Mouse (Mus musculus) liver, adult (tissue): Measurements from ENCODE around the gene Alg14.

Experiments used
- GATA4 ChIP-seq: IDR thresholded peaks from 2 replicates; pipeline ENCODE4 v1.6.1; 2014; ENCODE audit warnings: mild to moderate bottlenecking, low read length; ENCODE audit not compliant: insufficient replicate concordance

Alg14 gene

DNA sequence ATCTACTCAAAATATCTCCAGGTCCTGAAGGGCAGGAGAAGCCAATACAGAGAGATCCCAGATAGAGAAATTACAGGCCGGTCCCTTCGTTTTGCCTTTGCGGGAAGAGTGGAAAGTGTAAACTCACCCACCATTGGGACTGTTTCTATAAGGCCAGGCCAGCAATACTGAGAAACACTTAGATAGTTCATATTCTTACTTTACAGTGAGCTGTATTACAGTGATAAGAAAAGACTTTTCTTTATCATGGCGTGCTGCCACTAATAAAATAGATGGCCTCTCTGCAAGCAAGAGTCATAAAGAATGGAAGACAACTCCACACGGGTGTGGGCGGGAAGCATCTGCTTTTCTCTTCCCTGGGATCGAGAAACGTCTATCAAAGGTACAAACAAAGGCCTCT is 97.8 kb downstream of the Alg14 start:
- no peak for TF ChIP-seq GATA4

DNA sequence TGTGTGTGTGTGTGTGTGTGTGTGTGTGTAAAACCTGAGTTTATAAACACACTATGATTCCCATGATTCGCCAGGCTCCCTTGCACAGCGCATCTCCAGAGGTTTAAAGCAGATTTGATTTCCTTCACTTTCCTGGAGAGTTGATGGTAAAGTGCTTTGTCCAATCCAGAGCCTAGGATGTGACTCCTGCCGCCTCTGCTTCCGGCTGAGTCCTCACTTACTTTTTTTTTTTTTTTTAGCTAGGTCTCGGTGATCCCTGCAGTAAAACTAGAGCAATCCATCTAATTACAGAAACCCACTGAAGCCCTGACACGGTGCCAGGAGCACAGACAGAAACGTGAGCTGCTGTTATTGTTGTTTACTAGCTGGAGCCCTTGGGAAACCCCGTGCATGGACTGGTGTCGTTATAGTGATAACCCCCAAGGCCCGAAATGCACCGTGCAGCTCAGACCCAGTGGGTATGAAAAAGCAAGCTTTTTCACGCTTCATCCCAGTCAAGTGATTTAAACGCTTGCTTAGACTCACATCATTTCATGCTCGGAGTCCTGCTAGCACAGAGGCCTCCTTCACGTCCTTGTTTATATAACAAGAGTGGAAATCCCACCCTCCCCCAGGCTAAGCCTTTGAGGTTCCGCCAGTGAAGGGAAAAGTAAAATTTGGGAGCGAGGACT is 98.4 kb downstream of the Alg14 start:
- no peak for TF ChIP-seq GATA4

DNA sequence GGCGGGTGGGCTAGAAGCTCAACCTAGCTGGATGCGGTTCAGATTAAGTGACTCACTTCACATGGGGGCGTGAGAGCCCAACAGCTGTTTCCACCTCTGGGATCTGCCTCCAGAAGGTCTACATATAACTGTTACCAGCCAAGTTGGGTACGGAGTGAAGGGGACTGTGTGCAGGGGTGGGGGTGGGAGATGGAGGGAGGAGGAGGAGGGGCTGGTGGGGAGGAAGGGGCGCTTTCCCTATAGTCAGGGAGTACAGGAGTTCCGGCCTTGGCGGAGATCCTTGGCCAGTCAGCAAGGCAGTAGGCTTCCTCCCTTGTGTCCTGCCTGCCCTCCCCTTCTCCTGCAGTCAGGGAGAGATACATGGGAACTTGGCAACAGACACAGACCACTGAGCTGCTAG is 99.2 kb downstream of the Alg14 start:
- TF ChIP-seq GATA4: no peak

DNA sequence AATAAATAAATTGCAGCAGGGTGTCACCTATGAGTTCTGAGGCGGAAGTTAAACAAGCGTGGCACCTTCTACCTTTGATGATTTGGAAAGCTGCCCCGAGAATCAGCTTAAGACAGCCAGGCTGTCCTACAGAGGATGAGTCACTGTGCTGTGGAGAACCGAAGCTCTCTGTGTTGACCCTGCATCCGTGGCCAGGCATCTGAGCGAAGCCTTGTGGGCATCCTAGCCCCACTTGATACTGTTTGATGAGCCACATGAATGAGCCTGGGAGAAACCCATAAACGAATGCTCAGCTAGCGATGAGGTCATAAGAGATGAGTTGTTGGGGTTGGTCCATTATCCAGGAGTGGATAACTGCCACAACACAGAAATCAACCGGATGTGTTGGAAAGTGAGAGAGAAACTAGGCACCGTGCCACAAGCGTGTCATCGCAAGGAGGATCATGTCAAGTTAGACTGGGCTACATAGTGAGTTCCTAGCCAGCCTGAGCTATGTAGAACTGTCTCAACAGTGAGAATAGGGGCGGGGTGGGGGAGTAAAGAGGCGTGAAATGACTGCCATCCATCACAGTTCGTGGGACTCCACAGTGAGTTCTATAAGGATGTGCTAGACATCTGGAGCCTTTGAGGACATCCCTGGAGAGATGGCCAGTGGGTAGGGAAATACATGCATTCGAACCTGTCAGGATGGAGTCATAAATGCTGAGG is 104.2 kb downstream of the Alg14 start:
- no peak for TF ChIP-seq GATA4

DNA sequence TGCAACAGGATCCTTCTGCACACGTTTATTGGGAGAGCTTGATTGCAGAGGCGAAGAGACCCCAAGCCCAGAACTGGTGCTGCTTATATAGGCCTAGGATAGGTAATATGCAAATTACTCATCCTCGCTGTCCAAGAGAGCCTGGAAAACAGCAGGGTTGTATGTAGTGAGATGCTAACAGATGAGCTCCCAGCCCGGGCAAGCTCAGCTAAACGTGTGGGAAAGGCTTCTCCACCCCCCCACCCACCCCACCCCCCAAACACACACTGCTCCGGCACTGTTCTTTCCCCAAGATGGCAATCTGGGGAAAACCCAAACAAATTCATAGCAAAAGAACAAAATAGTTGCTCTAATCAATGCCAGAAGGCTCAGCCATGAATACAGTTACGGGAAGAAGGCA is 105.0 kb downstream of the Alg14 start:
- no peak for TF ChIP-seq GATA4

DNA sequence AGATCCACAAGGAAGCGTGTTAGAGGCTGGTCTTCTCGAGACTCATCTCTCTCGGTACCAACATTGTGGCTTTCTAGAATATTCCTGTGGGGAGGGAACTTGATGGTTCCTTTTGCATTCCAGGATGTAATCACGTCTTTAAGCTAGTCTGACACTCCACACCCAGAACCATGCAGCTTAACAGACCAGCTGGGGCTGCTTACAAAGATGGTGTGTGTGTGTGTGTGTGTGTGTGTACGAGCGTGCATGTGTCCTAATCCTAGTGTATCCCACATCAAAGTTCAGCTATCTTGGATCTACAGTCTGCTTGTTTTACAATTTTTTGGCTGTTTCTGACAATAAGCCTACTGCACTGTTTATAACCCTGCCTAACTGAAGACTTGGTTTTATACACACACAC is 105.4 kb downstream of the Alg14 start:
- TF ChIP-seq GATA4: no peak

DNA sequence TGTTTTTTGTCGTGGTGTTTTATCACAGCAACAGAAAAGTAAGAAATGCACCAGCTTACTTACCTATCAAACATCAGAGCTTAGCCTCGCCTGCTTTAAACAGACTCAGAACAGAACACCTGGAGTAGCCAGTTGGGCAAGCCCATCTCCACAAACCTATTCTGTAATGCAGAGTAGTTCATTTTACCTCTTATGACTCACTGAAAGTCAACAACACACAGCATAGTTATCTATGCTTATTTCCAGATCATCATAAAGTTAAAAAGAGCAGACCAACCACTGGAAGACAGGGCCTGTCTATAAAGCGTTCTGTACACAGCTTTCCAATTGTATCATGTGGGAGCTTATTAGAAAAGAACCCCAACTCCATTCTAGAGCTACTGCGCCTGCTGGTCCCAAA is 109.8 kb downstream of the Alg14 start:
- no peak for TF ChIP-seq GATA4

DNA sequence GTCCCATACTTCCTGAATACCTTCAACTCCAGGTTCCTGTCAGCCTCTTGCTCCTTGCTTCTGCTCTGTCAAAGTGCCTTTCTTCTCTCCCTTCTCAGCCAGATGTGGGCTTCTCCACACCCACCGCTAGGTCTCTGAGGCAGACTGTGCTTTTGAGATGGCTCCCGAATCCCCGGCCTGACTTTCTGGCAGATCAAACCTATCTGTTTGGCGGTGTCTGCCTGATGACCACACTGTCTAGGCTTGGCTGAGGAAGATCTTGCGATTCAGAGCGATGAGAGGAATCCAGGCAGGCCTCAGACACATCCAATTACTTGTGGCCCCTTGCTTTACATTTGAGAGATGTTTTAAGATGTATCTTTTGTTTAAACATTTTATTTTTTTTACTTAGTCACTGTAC is 110.5 kb downstream of the Alg14 start:
- no peak for TF ChIP-seq GATA4

DNA sequence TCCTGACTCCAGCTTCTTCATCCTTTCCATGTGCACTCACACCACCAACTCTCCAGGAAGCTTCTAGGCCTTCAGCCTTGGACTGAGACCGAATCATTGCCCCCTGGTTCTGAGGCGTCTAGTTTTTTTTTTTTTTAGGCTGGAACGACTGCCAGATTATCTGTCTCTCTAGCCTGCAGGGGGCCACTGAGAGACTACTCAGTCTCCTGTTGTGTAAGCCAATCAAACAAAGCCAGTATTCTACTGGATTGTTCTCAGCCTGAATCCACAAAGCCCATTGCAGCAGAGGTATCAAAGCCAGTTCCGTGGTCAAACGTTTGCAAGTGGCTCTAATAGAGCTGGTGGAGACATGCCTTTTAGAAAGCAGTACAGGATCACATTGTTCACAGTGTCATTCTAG is 111.9 kb downstream of the Alg14 start:
- TF ChIP-seq GATA4: no peak

DNA sequence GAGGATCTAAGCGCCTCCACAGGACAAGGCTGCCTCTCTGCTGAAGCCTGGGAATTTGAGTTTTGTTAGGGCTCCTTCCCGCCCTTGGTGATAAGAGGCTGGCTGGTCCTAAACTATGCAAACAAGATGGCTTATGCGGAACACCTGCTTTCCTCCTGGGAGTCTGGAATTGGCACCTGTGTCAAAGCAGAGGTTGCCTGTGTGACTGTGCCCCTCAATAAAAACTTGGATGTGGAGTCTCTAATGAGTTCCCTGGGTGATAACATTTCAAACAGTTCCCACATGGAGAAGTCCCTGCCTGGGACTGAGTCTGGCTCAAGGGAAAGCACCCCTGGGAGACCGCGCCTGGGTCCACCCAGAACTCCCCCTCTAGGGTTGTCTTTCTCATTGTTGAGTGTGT is 113.5 kb downstream of the Alg14 start:
- TF ChIP-seq GATA4: no peak

DNA sequence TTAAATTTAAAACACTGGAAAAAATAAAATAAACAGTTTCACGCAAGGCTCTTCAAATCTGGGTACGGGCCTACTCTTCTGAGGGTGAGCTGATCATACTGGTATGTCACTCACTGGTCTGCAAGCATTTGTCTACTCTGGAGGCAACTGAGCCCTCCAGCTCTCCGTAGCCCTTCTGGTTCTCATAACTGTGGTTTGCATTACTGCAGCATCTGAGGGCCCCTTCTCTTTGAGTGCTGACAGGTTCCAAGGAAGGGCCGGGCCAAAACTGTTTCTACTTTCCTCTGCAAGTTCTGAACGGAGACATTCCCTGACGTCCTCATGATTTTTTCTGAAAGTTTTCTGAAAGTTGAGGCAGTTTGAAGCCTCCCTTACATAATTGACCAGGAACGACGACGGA is 115.8 kb downstream of the Alg14 start:
- TF ChIP-seq GATA4: no peak

DNA sequence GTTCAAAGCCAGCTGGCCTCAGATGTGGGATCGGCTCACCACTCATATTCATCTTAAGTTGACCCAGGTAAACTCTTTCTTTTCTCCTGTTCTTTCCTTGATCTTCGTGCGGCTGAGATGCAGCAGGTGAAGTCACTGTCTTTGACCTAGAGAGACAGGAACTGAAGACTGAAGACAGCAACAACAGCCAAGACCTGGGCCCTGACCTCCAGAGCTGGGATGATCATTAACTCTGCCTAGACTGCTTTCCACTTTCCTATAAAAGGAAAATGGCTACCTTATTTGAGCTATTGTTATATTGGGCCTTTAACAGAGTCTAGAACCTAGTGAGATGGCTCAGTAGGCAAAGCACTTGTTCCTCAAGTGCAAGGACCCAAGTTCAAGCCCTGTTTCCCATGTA is 116.8 kb downstream of the Alg14 start:
- TF ChIP-seq GATA4: no peak

DNA sequence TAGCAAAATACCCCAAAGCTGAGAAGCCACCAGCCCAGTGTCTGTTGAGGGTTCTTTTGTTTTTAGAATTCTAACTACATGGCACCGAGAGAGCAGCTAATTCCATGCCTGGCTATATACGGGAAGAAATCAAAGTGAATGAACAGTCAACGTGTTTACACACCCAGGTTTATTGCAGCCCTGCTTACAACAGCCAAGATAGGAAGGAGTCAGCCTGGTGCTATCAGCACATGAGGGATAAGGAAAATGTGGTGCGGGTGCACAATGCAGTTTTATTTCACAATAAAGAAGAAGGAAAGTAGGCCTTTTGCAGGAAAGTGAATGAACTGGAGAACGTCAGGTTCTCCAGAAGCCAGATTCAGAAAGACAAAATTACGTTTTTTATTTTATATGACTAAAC is 119.9 kb downstream of the Alg14 start:
- TF ChIP-seq GATA4: no peak
